Mouse (Mus musculus): ENCODE measurements around the gene Gpt2.

Gpt2 gene

GRCm38 (mm10) chr8:85526105-85526504 is 33.7 kb downstream of the Gpt2 start:
- DNase-seq (ENCODE audit: low spot score in 2 of 2), result peak; percentile 64 to 73

DNA sequence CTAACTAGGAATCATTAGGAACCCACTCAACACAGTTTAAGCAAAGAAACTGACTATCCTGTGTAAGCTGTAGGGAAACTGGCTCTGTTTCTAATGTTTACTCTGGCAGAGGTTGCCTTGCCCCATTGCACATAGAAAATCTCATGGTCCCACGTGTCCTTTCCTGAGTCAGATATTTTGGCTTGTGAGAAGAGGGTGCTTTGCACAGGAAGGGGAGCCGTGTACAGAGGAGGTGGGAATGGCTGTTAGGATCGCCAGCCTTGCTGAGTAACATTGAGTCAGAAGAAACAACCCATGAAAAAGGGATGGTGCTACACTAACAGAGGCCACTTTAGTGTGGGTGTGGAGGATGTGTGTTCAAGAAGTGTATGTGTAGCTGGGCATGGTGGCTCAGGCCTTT is 36.6 kb downstream of the Gpt2 start:
- no peak for DNase-seq (ENCODE audit: low spot score in 2 of 2)

- no peak for DNase-seq (ENCODE audit: low spot score in 2 of 2)
Observed at GRCm38 (mm10) chr8:85530717-85531116, 38.3 kb downstream of the Gpt2 start.

DNA sequence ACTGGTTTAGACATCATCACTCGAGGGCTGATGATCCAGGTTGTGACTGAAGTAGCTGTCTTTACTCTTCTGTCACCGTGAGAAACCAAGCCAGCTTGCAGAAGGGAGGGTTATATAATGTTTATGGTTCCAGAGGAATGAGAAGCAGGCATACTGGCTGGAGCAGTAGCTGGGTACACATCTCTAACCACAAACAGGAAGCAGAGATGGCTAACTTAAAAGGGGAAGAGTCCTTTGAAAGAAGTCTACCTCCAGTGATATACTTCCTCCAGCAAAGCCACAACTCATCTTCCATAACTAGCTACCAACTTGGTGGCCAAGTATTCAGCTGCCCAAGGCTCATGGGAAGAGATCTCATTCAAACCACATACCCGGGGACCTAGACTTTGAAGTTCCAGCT is 39.1 kb downstream of the Gpt2 start:
- no peak for DNase-seq (ENCODE audit: low spot score in 2 of 2)

DNA sequence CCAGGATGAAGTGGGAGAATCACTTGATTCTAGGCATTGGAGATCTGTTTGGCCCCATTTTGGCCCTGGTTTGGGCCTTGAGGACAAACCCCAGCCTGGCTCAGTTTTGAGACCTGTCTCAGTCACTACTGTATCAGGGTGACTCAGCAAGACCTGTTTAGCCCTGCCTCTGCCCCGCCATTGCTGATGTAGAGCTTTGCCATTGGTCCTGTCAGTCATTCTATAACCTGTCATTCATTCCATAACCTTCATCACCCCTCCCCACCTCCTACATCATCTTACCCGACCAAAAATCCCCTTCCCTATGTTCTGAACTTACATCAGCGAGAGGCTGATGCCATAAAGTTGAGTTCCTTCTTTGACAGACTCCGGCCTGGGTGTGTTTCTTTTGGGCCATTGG is 40.5 kb downstream of the Gpt2 start:
- DNase-seq (ENCODE audit: low spot score in 2 of 2), result no peak

DNA sequence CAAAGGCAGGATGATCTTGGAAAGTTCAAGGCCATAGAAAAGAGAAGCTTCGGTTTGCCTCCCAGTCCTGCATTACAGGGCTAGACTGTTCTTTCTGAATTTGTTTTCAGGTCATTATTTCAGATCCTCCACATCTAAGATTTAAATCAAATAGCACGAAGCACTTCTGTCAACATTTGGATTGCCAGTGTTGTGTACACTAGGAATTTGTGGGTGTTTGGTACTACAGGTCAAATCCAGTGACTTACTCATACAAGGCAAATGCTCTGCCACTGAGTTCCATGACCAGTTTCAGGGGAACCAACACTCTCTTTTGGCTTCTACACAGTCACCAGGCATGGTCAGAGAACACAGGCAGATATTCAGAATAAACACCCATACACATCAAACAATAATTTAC is 41.1 kb downstream of the Gpt2 start:
- no peak for DNase-seq (ENCODE audit: low spot score in 2 of 2)

DNA sequence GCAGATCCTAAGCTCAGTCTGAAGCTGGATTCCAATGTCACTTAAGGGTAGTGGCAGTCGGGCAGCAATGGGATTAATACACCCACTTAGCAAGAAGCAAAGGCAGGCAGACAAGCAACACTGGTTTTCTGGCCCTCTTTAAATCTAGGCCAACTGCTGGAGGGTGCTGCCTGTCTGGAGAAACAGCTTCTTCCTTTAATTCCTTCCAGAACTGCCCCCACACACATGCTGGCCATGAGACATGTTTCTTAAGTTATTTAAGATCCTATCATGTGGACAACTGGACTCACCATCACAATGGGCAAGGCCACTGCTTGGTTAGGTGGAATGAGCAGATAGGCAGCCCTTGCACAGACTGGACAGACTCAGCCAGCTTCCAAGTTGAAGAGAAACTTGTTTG is 41.8 kb downstream of the Gpt2 start:
- peak in 1 of 2 experiments; percentile 53 for DNase-seq (ENCODE audit: low spot score in 2 of 2)

DNA sequence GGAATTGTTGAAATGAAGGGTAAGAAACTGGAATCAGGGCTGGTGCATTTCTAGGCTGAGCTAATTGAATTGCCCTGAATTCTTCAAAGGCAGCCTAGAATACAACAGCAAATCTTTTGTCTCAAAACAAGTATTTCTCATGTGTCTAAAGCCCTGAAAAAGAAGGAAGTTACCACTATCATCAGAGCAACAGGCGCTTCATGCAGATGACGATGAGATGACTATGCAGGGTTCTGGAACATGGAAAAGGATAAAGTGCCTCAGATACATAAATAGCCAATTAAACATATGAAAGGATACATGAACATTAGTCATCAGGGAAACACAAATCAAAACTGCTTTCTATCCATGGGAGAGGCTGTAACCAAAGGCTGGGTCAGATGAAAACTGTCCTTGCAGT is 44.0 kb downstream of the Gpt2 start:
- no peak for DNase-seq (ENCODE audit: low spot score in 2 of 2)

DNA sequence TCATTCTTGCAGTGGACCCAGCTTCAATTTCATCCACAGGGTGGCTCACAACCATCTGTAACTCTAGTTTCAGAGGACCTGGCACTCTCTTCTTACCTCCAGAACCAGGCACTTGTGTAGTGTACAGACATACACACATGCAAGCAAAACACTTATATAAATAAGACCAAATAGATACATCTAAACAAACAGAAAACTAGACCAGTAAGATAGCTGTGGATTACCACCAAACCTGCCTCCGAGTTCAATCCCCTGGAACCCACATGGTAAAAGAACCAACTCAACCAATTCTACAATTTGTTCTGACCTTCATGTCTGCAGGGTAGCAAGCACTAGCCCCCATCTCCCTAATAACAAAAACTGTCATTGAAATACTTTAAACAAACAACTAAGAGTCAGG is 59.6 kb downstream of the Gpt2 start:
- DNase-seq (ENCODE audit: low spot score in 2 of 2), result no peak

- DNase-seq (ENCODE audit: low spot score in 2 of 2), result peak; percentile 9 to 40
Observed at GRCm38 (mm10) chr8:85554391-85555180, 62.2 kb downstream of the Gpt2 start.

GRCm38 (mm10) chr8:85555181-85556145 is 63.1 kb downstream of the Gpt2 start, which contains the start of gene Dnaja2:
Dnaja2 (minus strand) TSS chr8:85555344.
- DNase-seq (ENCODE audit: low spot score in 2 of 2), result peak; percentile 88 to 90

- no peak for DNase-seq (ENCODE audit: low spot score in 2 of 2)
Observed at GRCm38 (mm10) chr8:85556986-85557600, 64.7 kb downstream of the Gpt2 start.

GRCm38 (mm10) chr8:85557601-85557986 is 65.2 kb downstream of the Gpt2 start:
- no peak for DNase-seq (ENCODE audit: low spot score in 2 of 2)

GRCm38 (mm10) chr8:85559201-85559600 is 66.8 kb downstream of the Gpt2 start:
- DNase-seq (ENCODE audit: low spot score in 2 of 2), result no peak

DNA sequence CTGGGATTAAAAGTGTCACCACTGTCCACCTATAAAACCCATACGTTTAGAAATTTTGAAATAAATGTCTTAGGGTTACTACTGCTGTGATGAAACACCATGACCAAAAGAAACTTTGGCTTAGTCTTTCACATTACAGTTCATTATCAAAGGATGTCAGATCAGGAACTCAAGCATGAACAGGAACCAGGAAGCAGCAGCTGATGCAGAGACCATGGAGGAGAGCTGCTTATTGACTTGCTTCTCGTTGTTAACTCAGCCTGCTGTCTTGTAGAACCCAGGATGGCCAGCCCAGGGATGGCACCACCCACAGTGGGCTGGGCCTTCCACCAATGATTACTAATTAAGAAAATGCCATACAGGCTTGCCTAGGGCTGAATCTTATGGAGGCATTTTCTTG is 67.6 kb downstream of the Gpt2 start:
- DNase-seq (ENCODE audit: low spot score in 2 of 2), result no peak

- no peak for DNase-seq (ENCODE audit: low spot score in 2 of 2)
Observed at GRCm38 (mm10) chr8:85563336-85563735, 71.0 kb downstream of the Gpt2 start.

DNA sequence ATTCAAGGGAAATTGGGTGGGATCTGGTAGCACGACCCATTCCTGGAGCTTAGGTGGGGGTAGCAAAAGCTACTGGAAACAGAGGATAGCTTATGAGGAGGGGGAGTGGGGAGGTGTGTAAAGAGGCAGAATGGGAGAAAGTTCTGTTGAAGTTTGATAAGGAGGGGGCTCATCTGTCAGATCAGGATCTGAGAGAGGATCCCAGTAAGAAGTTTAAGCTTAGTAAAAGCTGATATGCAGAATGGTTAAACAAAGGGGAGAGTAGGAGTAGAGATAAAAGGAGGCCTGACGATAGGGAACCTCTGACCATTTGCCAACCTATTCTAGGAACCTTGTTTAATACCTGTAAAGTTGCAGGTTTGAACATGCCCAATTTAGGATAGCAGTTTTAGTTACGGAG is 72.8 kb downstream of the Gpt2 start:
- DNase-seq (ENCODE audit: low spot score in 2 of 2), result no peak

DNA sequence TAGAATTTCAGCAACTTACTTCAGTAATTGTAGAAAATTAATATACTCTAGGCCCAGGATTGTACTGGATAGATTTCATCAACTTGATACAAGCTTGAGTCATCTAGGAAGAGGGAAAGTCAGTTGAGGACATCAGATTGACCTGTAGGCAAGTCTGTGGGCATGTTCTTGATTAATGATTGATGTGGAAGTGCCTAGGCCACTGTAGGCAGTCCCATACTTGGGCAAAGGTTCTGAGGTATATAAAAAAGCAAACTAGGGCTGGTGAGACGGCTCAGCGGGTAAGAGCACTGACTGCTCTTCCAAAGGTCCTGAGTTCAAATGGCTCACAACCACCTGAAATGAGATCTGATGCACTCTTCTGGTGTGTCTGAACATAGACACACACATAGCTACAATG is 75.4 kb downstream of the Gpt2 start:
- no peak for DNase-seq (ENCODE audit: low spot score in 2 of 2)

- no peak for DNase-seq (ENCODE audit: low spot score in 2 of 2)
Observed at GRCm38 (mm10) chr8:85570466-85570865, 78.1 kb downstream of the Gpt2 start.

DNA sequence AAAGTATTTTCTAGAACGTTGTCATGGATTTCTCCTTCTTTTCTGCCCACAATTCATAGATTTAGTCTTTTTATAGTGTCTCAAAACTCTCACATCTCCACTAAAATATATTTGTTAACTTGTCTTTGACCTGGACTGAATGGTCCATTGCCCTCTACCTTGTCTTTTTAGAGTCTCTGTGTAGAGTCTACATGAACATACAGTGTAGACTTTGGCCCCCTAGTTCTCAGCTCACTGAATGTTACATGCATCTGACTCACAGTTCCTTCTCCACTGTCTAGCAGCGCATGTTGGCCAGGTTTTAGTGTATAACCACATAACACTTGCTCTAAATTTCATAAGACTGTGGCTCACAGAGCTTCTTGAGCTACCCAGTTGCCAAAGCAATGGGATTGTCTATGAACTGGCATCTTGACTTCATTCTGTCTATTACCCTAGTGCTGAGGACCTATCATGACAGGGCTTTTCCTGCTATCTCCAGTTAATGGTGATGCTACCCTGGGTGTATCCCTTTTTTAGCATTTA is 81.7 kb downstream of the Gpt2 start:
- no peak for DNase-seq (ENCODE audit: low spot score in 2 of 2)

Data from right cerebral cortex, adult 2 months (tissue).